Mouse (Mus musculus) liver, adult 2 months (tissue): ENCODE results near the gene Rundc3a.

Source experiments
- CTCF ChIP-seq: fragments of 200-500 bp; IDR thresholded peaks from 2 replicates; pipeline ENCODE4 v1.5.1; 2011; ENCODE audit warnings: low read depth, low read length, control low read depth
- POLR2A ChIP-seq: fragments of 200-500 bp; IDR thresholded peaks from 2 replicates; pipeline ENCODE4 v1.6.1; 2011; ENCODE audit warnings: low read length, control low read depth; ENCODE audit not compliant: insufficient read depth; ENCODE audit errors: extremely low read depth

GRCm38 (mm10) chr11:102382794-102383193, 10.4 kb upstream of the Rundc3a start:
- TF ChIP-seq CTCF: no peak
- TF ChIP-seq POLR2A: no peak
